Mouse (Mus musculus) midbrain, embryonic 16.5 days (tissue): ENCODE data around the gene Ccnf. TPM values are rescaled to one million over a fixed set of nuclear protein-coding genes. Genes with fewer than 3 reads are reported as not detected.

Experiments
- ATAC-seq: fragments of 200-750 bp; cut with Nextera tagmentation; 2 replicates; pipeline ENCODE4 v1.8.0; 2017; ENCODE audit warnings: moderate TSS enrichment
- H3K27ac ChIP-seq: fragments of 300-500 bp; sonication (generic); 2 replicates; pipeline ENCODE4 v1.5.1; 2014; ENCODE audit warnings: mild to moderate bottlenecking, low read length, mixed read lengths
- H3K27me3 ChIP-seq: fragments of 300-500 bp; sonication (generic); 2 replicates; pipeline ENCODE4 v1.6.1; 2014; ENCODE audit warnings: low read depth, low read length, mixed read lengths; ENCODE audit not compliant: control insufficient read depth, insufficient read depth
- H3K36me3 ChIP-seq: fragments of 300-500 bp; sonication (generic); 2 replicates; pipeline ENCODE4 v1.6.1; 2014; ENCODE audit warnings: mild to moderate bottlenecking, low read length, moderate library complexity, mixed read lengths; ENCODE audit not compliant: control insufficient read depth, insufficient read depth
- H3K4me1 ChIP-seq: fragments of 300-500 bp; sonication (generic); 2 replicates; pipeline ENCODE4 v1.6.1; 2014; ENCODE audit warnings: mild to moderate bottlenecking, low read length, mixed read lengths; ENCODE audit not compliant: control insufficient read depth, insufficient read depth
- H3K4me2 ChIP-seq: fragments of 300-500 bp; sonication (generic); 2 replicates; pipeline ENCODE4 v1.6.1; 2014; ENCODE audit warnings: mild to moderate bottlenecking, low read length, mixed read lengths
- H3K4me3 ChIP-seq: fragments of 300-500 bp; sonication (generic); 2 replicates; pipeline ENCODE4 v1.5.1; 2014; ENCODE audit warnings: low read depth, mild to moderate bottlenecking, low read length, moderate library complexity, mixed read lengths
- H3K9ac ChIP-seq: fragments of 300-500 bp; sonication (generic); 2 replicates; pipeline ENCODE4 v1.6.1; 2014; ENCODE audit warnings: low read depth, low read length, mixed read lengths
- H3K9me3 ChIP-seq: fragments of 300-500 bp; sonication (generic); replicated peaks from 2 replicates; pipeline ENCODE4 v1.6.1; 2014; ENCODE audit warnings: mild to moderate bottlenecking, low read length, mixed read lengths; ENCODE audit not compliant: control insufficient read depth, poor library complexity, severe bottlenecking
- WGBS: fragments of 180-500 bp; shearing (Covaris S2); extraction: QIAGEN DNeasy Blood & Tissue Kit; methylation state at CpG from one replicate; pipeline ENCODE4 v1.1.7; 2014; 5-methylcytosine and 5-hydroxymethylcytosine counted together
- polyA plus RNA-seq: library from polyadenylated mRNA; unstranded; fragments of >200 nt; fragmentation: Nextera tagmentation; extraction: Ambion mirVana; gene quantifications from 2 replicates; pipeline ENCODE4 v1.2.1, GENCODE M21; 2015

Gene Ccnf
- polyA plus RNA-seq, 1 experiment from 2014 or later = 12.7 TPM

GRCm38 (mm10) chr17:24216836-24217235 is 34.4 kb downstream of the Ccnf start:
- H3K4me3 ChIP-seq = no peak overlapping the region
- H3K9ac ChIP-seq = no peak overlapping the region
- 66% methylated on average over 4 of the region's 4 CpGs for WGBS
- no peaks in the 10 kb centered on the region for H3K9me3 ChIP-seq
- peaks cover 16% of the 10 kb centered on the region for H3K4me1 ChIP-seq
- H3K36me3 ChIP-seq = peaks cover 13% of the 10 kb centered on the region
- H3K27me3 ChIP-seq = no peaks in the 10 kb centered on the region
- no peak for ATAC-seq
- no peak overlapping the region for H3K27ac ChIP-seq
- no peak overlapping the region for H3K4me2 ChIP-seq

- Histone ChIP-seq H3K4me1 (peaks cover 28% of the 10 kb centered on the region), H3K4me2 (no peak overlapping the region), H3K4me3 (no peak overlapping the region), H3K27me3 (no peaks in the 10 kb centered on the region), H3K36me3 (peaks cover 10% of the 10 kb centered on the region), H3K9ac (no peak overlapping the region), H3K9me3 (no peaks in the 10 kb centered on the region), H3K27ac (no peak overlapping the region)
- 78% methylated on average over 6 of the region's 6 CpGs for WGBS
- no peak for ATAC-seq
Observed at GRCm38 (mm10) chr17:24213186-24213585, 38.1 kb downstream of the Ccnf start.

- ATAC-seq = no peak
- peak overlapping the region; percentile 95; the same call in 1 of the 2 replicates for H3K9ac ChIP-seq
- no peaks in the 10 kb centered on the region for H3K9me3 ChIP-seq
- H3K4me1 ChIP-seq = peaks cover 33% of the 10 kb centered on the region
- no peaks in the 10 kb centered on the region; the same call in 1 of the 2 replicates for H3K27me3 ChIP-seq
- H3K4me2 ChIP-seq = peak overlapping the region; percentile 99
- H3K36me3 ChIP-seq = peaks cover 8% of the 10 kb centered on the region; the same call in 1 of the 2 replicates
- H3K27ac ChIP-seq = peak overlapping the region; percentile 33; the same call in 1 of the 2 replicates
- H3K4me3 ChIP-seq = peak overlapping the region; percentile 63
- 28% methylated on average over 5 of the region's 5 CpGs for WGBS
Observed at GRCm38 (mm10) chr17:24212441-24213018, 38.8 kb downstream of the Ccnf start.

- under 1% methylated on average over 28 of the region's 37 CpGs for WGBS
- Histone ChIP-seq H3K36me3 (peaks cover 8% of the 10 kb centered on the region; the same call in 1 of the 2 replicates), H3K9me3 (no peaks in the 10 kb centered on the region), H3K4me3 (peak overlapping the region; percentile 63), H3K27me3 (no peaks in the 10 kb centered on the region; the same call in 1 of the 2 replicates), H3K4me1 (peaks cover 40% of the 10 kb centered on the region), H3K4me2 (peak overlapping the region; percentile 99), H3K27ac (peak overlapping the region; percentile 86), H3K9ac (peak overlapping the region; percentile 95)
- peak; percentile 65 for ATAC-seq
Observed at GRCm38 (mm10) chr17:24211631-24212440, 39.4 kb downstream of the Ccnf start.

GRCm38 (mm10) chr17:24210591-24210990 is 40.7 kb downstream of the Ccnf start:
- H3K9me3 ChIP-seq = no peaks in the 10 kb centered on the region
- no peaks in the 10 kb centered on the region; the same call in 1 of the 2 replicates for H3K27me3 ChIP-seq
- no peak overlapping the region for H3K4me3 ChIP-seq
- H3K4me1 ChIP-seq = peaks cover 50% of the 10 kb centered on the region
- 88% methylated on average over 3 of the region's 3 CpGs for WGBS
- 0 out of 2 replicates have a peak, but pooled peaks cover 4% of the 10 kb centered on the region for H3K36me3 ChIP-seq
- no peak overlapping the region for H3K9ac ChIP-seq
- H3K4me2 ChIP-seq = peak overlapping the region; percentile 99; the same call in 1 of the 2 replicates
- no peak overlapping the region for H3K27ac ChIP-seq
- no peak for ATAC-seq

GRCm38 (mm10) chr17:24209916-24210240 is 41.4 kb downstream of the Ccnf start:
- no peak overlapping the region; the same call in 1 of the 2 replicates for H3K9ac ChIP-seq
- H3K4me3 ChIP-seq = no peak overlapping the region
- peak overlapping the region; percentile 95 for H3K4me2 ChIP-seq
- peaks cover 50% of the 10 kb centered on the region for H3K4me1 ChIP-seq
- no peaks in the 10 kb centered on the region; the same call in 1 of the 2 replicates for H3K27me3 ChIP-seq
- H3K27ac ChIP-seq = no peak overlapping the region
- 70% methylated on average over 3 of the region's 3 CpGs for WGBS
- H3K36me3 ChIP-seq = no peaks in the 10 kb centered on the region
- no peaks in the 10 kb centered on the region for H3K9me3 ChIP-seq
- ATAC-seq = no peak

- H3K36me3 ChIP-seq = no peaks in the 10 kb centered on the region
- no peaks in the 10 kb centered on the region for H3K9me3 ChIP-seq
- peak within 1 kb of the TSS; percentile 84 for H3K9ac ChIP-seq
- ATAC-seq = 0 out of 2 replicates have a peak, but pooled peaks have one; percentile 4
- peaks cover 56% of the 10 kb centered on the region for H3K4me1 ChIP-seq
- WGBS = under 1% methylated on average over 37 of the region's 43 CpGs
- H3K4me2 ChIP-seq = peak within 1 kb of the TSS; percentile 95
- peak within 1 kb of the TSS; percentile 69 for H3K27ac ChIP-seq
- H3K4me3 ChIP-seq = peak within 1 kb of the TSS; percentile 51
- H3K27me3 ChIP-seq = no peaks in the 10 kb centered on the region; the same call in 1 of the 2 replicates
Observed at GRCm38 (mm10) chr17:24209043-24209915, 42.0 kb downstream of the Ccnf start, which contains the start of gene Ntn3. TSS of gene Ntn3 (minus strand) at chr17:24209531.

- no peaks in the 10 kb centered on the region; the same call in 1 of the 2 replicates for H3K27me3 ChIP-seq
- no peaks in the 10 kb centered on the region for H3K9me3 ChIP-seq
- H3K27ac ChIP-seq = peak overlapping the region; percentile 69
- H3K9ac ChIP-seq = peak overlapping the region; percentile 84
- H3K4me1 ChIP-seq = peaks cover 63% of the 10 kb centered on the region
- H3K4me2 ChIP-seq = peak overlapping the region; percentile 95
- 3% methylated on average over 29 of the region's 29 CpGs for WGBS
- H3K36me3 ChIP-seq = no peaks in the 10 kb centered on the region
- H3K4me3 ChIP-seq = peak overlapping the region; percentile 51
- ATAC-seq = no peak
Observed at GRCm38 (mm10) chr17:24208641-24209042, 42.6 kb downstream of the Ccnf start.
